Mouse (Mus musculus) limb, embryonic 14.5 days (tissue): Measurements from ENCODE around the gene Gm20388. TPM values are rescaled to one million over a fixed set of nuclear protein-coding genes. Genes with fewer than 3 reads are reported as not detected.
A peak's percentile ranks its signal among the peaks of the same experiment; 100 is the strongest.

Source experiments
- ATAC-seq: fragments of 200-750 bp; cut with Nextera tagmentation; 2 replicates; pipeline ENCODE4 v1.8.0; 2017; ENCODE audit warnings: low read depth, moderate number of reproducible peaks, moderate TSS enrichment; ENCODE audit not compliant: low FRiP score
- DNase-seq: peaks from one replicate; pipeline ENCODE4 v3.0.0-alpha.2; 2015; ENCODE audit warnings: low spot score
- H3K27ac ChIP-seq: fragments of 300-500 bp; sonication (generic); replicated peaks from 2 replicates; pipeline ENCODE4 v1.5.1; 2014; ENCODE audit warnings: low read depth, mild to moderate bottlenecking, low read length, moderate library complexity, mixed read lengths
- H3K27me3 ChIP-seq: fragments of 300-500 bp; sonication (generic); 2 replicates; pipeline ENCODE4 v1.6.1; 2014; ENCODE audit warnings: low read length, mixed read lengths; ENCODE audit not compliant: control insufficient read depth, insufficient read depth
- H3K36me3 ChIP-seq: fragments of 300-500 bp; sonication (generic); 2 replicates; pipeline ENCODE4 v1.6.1; 2014; ENCODE audit warnings: mild to moderate bottlenecking, low read length, moderate library complexity, mixed read lengths; ENCODE audit not compliant: control insufficient read depth, insufficient read depth
- H3K4me1 ChIP-seq: fragments of 300-500 bp; sonication (generic); 2 replicates; pipeline ENCODE4 v1.6.1; 2014; ENCODE audit warnings: antibody characterized with exemption, low read length, mixed read lengths; ENCODE audit not compliant: control insufficient read depth, insufficient read depth
- H3K4me2 ChIP-seq: fragments of 300-500 bp; sonication (generic); replicated peaks from 2 replicates; pipeline ENCODE4 v1.6.1; 2014; ENCODE audit warnings: low read depth, mild to moderate bottlenecking, low read length, moderate library complexity; ENCODE audit not compliant: severe bottlenecking
- H3K4me3 ChIP-seq: fragments of 300-500 bp; sonication (generic); replicated peaks from 2 replicates; pipeline ENCODE4 v1.5.1; 2014; ENCODE audit warnings: low read length
- H3K9ac ChIP-seq: fragments of 300-500 bp; sonication (generic); 2 replicates; pipeline ENCODE4 v1.6.1; 2014; ENCODE audit warnings: mild to moderate bottlenecking, low read depth, low read length, moderate library complexity; ENCODE audit not compliant: severe bottlenecking
- H3K9me3 ChIP-seq: fragments of 300-500 bp; sonication (generic); 2 replicates; pipeline ENCODE4 v1.6.1; 2016; ENCODE audit warnings: low read length; ENCODE audit not compliant: control insufficient read depth
- POLR2A ChIP-seq: fragments of 200-500 bp; IDR thresholded peaks from 2 replicates; pipeline ENCODE4 v1.8.0; 2012; ENCODE audit warnings: inconsistent platforms, mild to moderate bottlenecking, moderate library complexity, borderline replicate concordance; ENCODE audit not compliant: insufficient read depth, insufficient read length; ENCODE audit errors: extremely low read depth
- WGBS: fragments of 180-500 bp; shearing (Covaris S2); extraction: QIAGEN DNeasy Blood & Tissue Kit; methylation state at CpG from one replicate; pipeline ENCODE4 v1.1.7; 2014; 5-methylcytosine and 5-hydroxymethylcytosine counted together
- polyA plus RNA-seq, 2 experiments: library from polyadenylated mRNA; depleted of rRNA in 1 of 2; stranded (reverse) in 1 of 2; unstranded in 1 of 2; fragments of >200 nt; fragmentation: Nextera tagmentation in 1 of 2; extraction: Ambion mirVana in 1 of 2; gene quantifications; 2 replicates each; pipeline versions ENCODE4 v1.2.1 to v1.2.3; 2012 to 2014

The Gm20388 gene
- polyA plus RNA-seq, 2 experiments: 1.9 to 49.9 TPM

DNA sequence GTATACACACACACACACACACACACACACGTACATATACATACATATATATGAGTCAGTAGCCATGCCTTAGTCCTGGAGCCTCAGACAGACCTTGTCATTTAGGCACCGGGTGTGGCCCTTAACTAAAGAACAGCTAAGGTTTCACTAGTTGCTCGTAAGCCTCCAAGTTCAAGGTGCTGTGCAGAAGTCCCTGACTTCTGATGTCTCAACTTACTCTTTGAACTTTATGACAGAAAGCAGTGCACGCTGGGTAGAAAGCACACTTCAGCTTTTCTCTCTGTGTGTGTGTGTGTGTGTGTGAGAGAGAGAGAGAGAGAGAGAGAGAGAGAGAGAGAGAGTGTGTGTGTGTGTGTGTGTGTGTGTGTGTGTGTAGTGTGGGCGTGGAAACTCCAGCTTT lies 633.5 kb downstream of the Gm20388 start:
- H3K9me3 ChIP-seq: no peaks in the 10 kb centered on the region
- peaks cover 63% of the 10 kb centered on the region for H3K4me1 ChIP-seq
- no peak for ATAC-seq
- H3K36me3 ChIP-seq: no peaks in the 10 kb centered on the region
- no peaks in the 10 kb centered on the region for H3K27me3 ChIP-seq
- 63% methylated on average over 5 of the region's 5 CpGs for WGBS
- H3K4me2 ChIP-seq: no peak overlapping the region
- H3K27ac ChIP-seq: no peak overlapping the region
- no peak for TF ChIP-seq POLR2A
- H3K9ac ChIP-seq: no peak overlapping the region
- no peak overlapping the region for H3K4me3 ChIP-seq
- DNase-seq: no peak

DNA sequence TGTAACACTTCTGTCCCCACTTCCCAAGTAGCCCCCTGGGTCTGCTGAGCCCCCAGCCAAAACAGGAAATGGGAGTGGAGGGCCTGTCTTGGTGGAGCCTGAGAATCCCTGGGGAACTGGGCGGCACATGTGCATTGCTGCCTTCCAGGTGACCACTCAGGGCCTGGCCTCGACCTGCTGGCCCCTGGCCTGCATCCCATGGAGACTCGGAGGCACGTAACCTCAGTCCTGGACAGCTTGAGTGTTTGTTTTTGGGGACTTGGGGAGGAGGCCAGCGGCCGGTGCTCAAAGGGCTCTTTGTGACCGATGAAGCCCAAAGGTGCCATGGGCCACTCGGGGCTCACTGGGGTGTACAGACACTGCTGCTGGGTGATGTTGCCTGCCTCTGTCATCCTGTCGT lies 636.9 kb downstream of the Gm20388 start:
- no peaks in the 10 kb centered on the region for H3K36me3 ChIP-seq
- no peak overlapping the region for H3K4me2 ChIP-seq
- no peaks in the 10 kb centered on the region for H3K27me3 ChIP-seq
- no peak for TF ChIP-seq POLR2A
- peaks cover 69% of the 10 kb centered on the region for H3K4me1 ChIP-seq
- H3K27ac ChIP-seq: no peak overlapping the region
- no peak overlapping the region for H3K4me3 ChIP-seq
- ATAC-seq (no peak), DNase-seq (no peak)
- H3K9me3 ChIP-seq: no peaks in the 10 kb centered on the region
- H3K9ac ChIP-seq: no peak overlapping the region
- 62% methylated on average over 9 of the region's 9 CpGs for WGBS

DNA sequence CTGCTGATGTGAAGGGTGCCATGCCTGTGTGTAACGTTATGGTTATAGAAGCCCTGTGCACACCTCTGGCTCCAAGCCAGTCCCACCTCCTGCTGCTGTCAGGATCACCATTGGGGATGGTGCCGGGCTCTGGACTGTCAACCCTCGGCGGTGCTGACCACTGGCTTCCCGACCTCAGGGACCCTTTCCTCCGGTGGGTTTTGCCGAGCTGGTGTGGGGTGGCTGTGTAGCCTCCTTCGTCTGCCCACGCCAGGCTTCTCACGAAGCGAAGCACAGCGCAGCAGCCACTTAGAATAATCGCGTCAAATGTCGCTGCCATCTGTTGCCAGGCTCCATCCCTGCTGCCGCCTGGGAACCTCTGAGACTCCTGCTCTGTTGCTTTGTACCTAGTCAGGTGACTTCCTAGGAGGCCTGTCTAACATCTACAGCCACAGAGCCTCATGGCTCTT lies 637.7 kb downstream of the Gm20388 start:
- no peak overlapping the region for H3K9ac ChIP-seq
- no peaks in the 10 kb centered on the region for H3K36me3 ChIP-seq
- peaks cover 62% of the 10 kb centered on the region for H3K4me1 ChIP-seq
- H3K27me3 ChIP-seq: no peaks in the 10 kb centered on the region
- 38% methylated on average over 16 of the region's 16 CpGs for WGBS
- no peak overlapping the region for H3K27ac ChIP-seq
- no peaks in the 10 kb centered on the region for H3K9me3 ChIP-seq
- no peak overlapping the region for H3K4me2 ChIP-seq
- no peak for TF ChIP-seq POLR2A
- DNase-seq (no peak), ATAC-seq (no peak)
- H3K4me3 ChIP-seq: no peak overlapping the region

DNA sequence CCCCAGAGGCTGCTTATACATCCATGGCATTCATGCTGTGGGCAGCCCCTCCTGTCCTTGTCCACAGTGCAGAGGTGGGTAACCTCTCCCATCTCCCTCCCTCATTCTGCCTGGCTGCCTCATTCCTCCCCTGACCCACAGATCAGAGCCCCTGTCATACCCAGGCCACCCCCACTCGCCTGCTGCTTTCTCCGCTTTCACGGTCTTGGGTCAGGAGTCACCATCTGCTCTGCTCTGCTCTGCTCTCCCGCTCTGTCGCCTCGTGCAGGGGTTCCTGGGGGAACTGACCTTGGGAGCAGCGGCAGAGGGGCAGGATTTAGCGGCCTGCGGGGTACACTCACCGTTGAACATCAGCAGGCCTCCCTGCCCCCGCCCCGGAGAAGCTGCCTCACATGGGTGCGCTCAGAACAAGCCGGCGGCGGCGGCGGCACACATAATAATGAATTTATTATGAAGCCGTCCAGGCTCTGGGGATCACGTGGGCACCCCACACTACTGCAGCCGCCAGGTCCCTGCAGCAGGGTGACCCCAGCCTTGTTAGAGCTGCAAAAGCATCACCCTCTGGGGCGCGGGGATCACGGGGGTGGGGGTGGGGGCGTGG lies 638.8 kb downstream of the Gm20388 start:
- Histone ChIP-seq H3K4me3 (peak overlapping the region; percentile 16), H3K36me3 (0 out of 2 replicates have a peak, but pooled peaks cover 2% of the 10 kb centered on the region), H3K27me3 (no peaks in the 10 kb centered on the region), H3K4me1 (peaks cover 54% of the 10 kb centered on the region), H3K27ac (no peak overlapping the region), H3K9ac (peak overlapping the region; percentile 48; the same call in 1 of the 2 replicates), H3K4me2 (peak overlapping the region; percentile 35), H3K9me3 (no peaks in the 10 kb centered on the region)
- no peak for TF ChIP-seq POLR2A
- WGBS: 4% methylated on average over 25 of the region's 25 CpGs
- DNase-seq (no peak), ATAC-seq (no peak)

DNA sequence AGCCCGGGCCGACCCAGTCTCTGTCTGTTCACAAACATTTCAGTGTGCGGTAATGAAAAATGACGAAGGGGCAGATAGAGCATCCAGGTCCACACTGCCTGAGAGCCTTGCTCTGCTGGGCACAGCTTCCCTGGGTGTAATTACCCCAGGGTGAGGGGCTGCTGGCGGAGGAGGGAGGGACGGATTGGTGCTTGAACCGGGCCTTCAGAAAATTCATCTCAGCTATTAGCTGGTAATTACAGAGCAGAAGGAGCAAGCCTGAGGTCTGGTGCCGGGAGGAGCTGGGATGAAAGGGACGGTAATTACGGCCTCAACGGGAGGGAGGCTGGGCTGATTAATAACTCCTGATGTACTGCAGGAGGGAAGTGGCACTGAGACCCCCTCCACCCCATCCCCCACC lies 639.3 kb downstream of the Gm20388 start:
- H3K4me2 ChIP-seq: peak overlapping the region; percentile 35
- H3K4me1 ChIP-seq: peaks cover 54% of the 10 kb centered on the region
- no peak for TF ChIP-seq POLR2A
- no peak for ATAC-seq
- DNase-seq: no peak
- no peak overlapping the region for H3K4me3 ChIP-seq
- 9% methylated on average over 11 of the region's 11 CpGs for WGBS
- H3K27ac ChIP-seq: no peak overlapping the region
- H3K9ac ChIP-seq: 0 out of 2 replicates have a peak overlapping the region, but pooled peaks have one; percentile 48
- H3K36me3 ChIP-seq: 0 out of 2 replicates have a peak, but pooled peaks cover 3% of the 10 kb centered on the region
- H3K9me3 ChIP-seq: no peaks in the 10 kb centered on the region
- H3K27me3 ChIP-seq: no peaks in the 10 kb centered on the region

DNA sequence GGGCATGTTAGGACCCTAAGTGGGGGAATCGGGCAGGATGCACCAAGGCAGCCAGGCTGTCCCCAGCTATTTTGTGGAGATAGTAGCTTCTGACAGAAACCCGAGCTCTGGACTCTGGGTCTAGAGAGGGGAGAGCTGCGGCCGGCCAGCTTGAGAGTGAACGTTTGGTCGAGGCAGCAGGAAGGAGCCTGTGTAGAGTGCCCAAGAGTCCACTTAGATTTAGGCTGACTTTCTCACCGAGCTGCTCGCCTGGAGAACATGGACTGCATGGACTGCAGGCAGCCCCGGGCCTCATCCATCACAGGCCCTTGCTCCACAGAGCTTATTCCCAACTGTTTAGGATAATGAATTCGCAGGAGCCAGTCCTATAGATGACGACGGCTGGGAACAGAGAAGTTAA lies 639.8 kb downstream of the Gm20388 start:
- ATAC-seq: no peak
- TF ChIP-seq POLR2A: no peak
- no peak overlapping the region for H3K27ac ChIP-seq
- H3K4me1 ChIP-seq: peaks cover 50% of the 10 kb centered on the region
- no peak overlapping the region for H3K4me2 ChIP-seq
- DNase-seq: no peak
- H3K9me3 ChIP-seq: no peaks in the 10 kb centered on the region
- 24% methylated on average over 12 of the region's 12 CpGs for WGBS
- H3K4me3 ChIP-seq: no peak overlapping the region
- no peak overlapping the region for H3K9ac ChIP-seq
- H3K27me3 ChIP-seq: no peaks in the 10 kb centered on the region
- 0 out of 2 replicates have a peak, but pooled peaks cover 3% of the 10 kb centered on the region for H3K36me3 ChIP-seq
